Mouse (Mus musculus) lung, embryonic 15.5 days (tissue): ENCODE data around the gene Olfr10. TPM values are rescaled to one million over a fixed set of nuclear protein-coding genes. Genes with fewer than 3 reads are reported as not detected.

ENCODE experiments used
- ATAC-seq: fragments of 200-750 bp; cut with Nextera tagmentation; 2 replicates; pipeline ENCODE4 v1.8.0; 2017; ENCODE audit warnings: moderate number of reproducible peaks, borderline replicate concordance; ENCODE audit not compliant: low FRiP score, low TSS enrichment; ENCODE audit errors: extremely low read depth
- H3K27ac ChIP-seq: fragments of 300-500 bp; sonication (generic); 2 replicates; pipeline ENCODE4 v1.5.1; 2015; ENCODE audit warnings: moderate library complexity, mild to moderate bottlenecking, inconsistent platforms
- H3K27me3 ChIP-seq: fragments of 300-500 bp; sonication (generic); 2 replicates; pipeline ENCODE4 v1.6.1; 2015; ENCODE audit warnings: inconsistent platforms
- H3K36me3 ChIP-seq: fragments of 300-500 bp; sonication (generic); 2 replicates; pipeline ENCODE4 v1.6.1; 2015; ENCODE audit warnings: inconsistent platforms
- H3K4me1 ChIP-seq: fragments of 300-500 bp; sonication (generic); 2 replicates; pipeline ENCODE4 v1.6.1; 2015; ENCODE audit warnings: inconsistent platforms
- H3K4me2 ChIP-seq: fragments of 300-500 bp; sonication (generic); 2 replicates; pipeline ENCODE4 v1.6.1; 2015; ENCODE audit warnings: inconsistent platforms, mild to moderate bottlenecking, moderate library complexity
- H3K4me3 ChIP-seq: fragments of 300-500 bp; sonication (generic); 2 replicates; pipeline ENCODE4 v1.5.1; 2015; ENCODE audit warnings: mild to moderate bottlenecking, inconsistent platforms
- H3K9ac ChIP-seq: fragments of 300-500 bp; sonication (generic); 2 replicates; pipeline ENCODE4 v1.6.1; 2015; ENCODE audit warnings: inconsistent platforms
- H3K9me3 ChIP-seq: fragments of 300-500 bp; sonication (generic); 2 replicates; pipeline ENCODE4 v1.6.1; 2016; ENCODE audit warnings: inconsistent platforms
- WGBS: fragments of 180-500 bp; shearing (Covaris S2); methylation state at CpG from one replicate; pipeline ENCODE4 v1.1.7; 2015; 5-methylcytosine and 5-hydroxymethylcytosine counted together
- polyA plus RNA-seq: library from polyadenylated mRNA; unstranded; fragments of >200 nt; fragmentation: Nextera tagmentation; extraction: Ambion mirVana; gene quantifications from 2 replicates; pipeline ENCODE4 v1.2.1, GENCODE M21; 2015

The Olfr10 gene
- polyA plus RNA-seq, 1 experiment from 2014 or later = not detected

GRCm38 (mm10) chr11:49329686-49330085 is 25.1 kb downstream of the Olfr10 start:
- H3K9ac ChIP-seq = no peak overlapping the region
- no peaks in the 10 kb centered on the region for H3K36me3 ChIP-seq
- H3K4me1 ChIP-seq = no peaks in the 10 kb centered on the region
- no peak for ATAC-seq
- no peak overlapping the region for H3K4me3 ChIP-seq
- no peak overlapping the region for H3K27ac ChIP-seq
- no peaks in the 10 kb centered on the region for H3K9me3 ChIP-seq
- H3K27me3 ChIP-seq = no peaks in the 10 kb centered on the region
- WGBS = 57% methylated on average over 1 of the region's 1 CpGs
- H3K4me2 ChIP-seq = no peak overlapping the region

- ATAC-seq = no peak
- Histone ChIP-seq H3K27ac (no peak within 1 kb of the TSS), H3K4me1 (no peaks in the 10 kb centered on the region), H3K9ac (no peak within 1 kb of the TSS), H3K4me2 (no peak within 1 kb of the TSS), H3K36me3 (no peaks in the 10 kb centered on the region), H3K4me3 (no peak within 1 kb of the TSS), H3K27me3 (no peaks in the 10 kb centered on the region), H3K9me3 (no peaks in the 10 kb centered on the region)
- WGBS = 68% methylated on average over 1 of the region's 1 CpGs
These were observed 30.3 kb downstream of the Olfr10 start, which contains the start of gene Olfr1390 for GRCm38 (mm10) chr11:49334888-49335287. Gene Olfr1390 (plus strand): TSS chr11:49335188.

GRCm38 (mm10) chr11:49337150-49337832 is 32.8 kb downstream of the Olfr10 start:
- 59% methylated on average over 4 of the region's 4 CpGs for WGBS
- Histone ChIP-seq H3K4me1 (no peaks in the 10 kb centered on the region), H3K27ac (no peak overlapping the region), H3K4me3 (no peak overlapping the region), H3K4me2 (no peak overlapping the region), H3K36me3 (no peaks in the 10 kb centered on the region), H3K9me3 (no peaks in the 10 kb centered on the region), H3K27me3 (no peaks in the 10 kb centered on the region), H3K9ac (no peak overlapping the region)
- no peak for ATAC-seq

Other genes starting within 250 kb of the Olfr10 start
- 0.72 and 1.3 TPM in 2 replicates for gene Tgtp2, start 240.5 kb upstream of the Olfr10 start, polyA plus RNA-seq
- 2.6 and 3.1 TPM in 2 replicates for gene Ifi47, start 228.2 kb upstream of the Olfr10 start, polyA plus RNA-seq
- gene Olfr1396, start 189.9 kb upstream of the Olfr10 start, polyA plus RNA-seq = not detected in 2 replicates
- not detected in 2 replicates for gene Olfr1395, start 162.5 kb upstream of the Olfr10 start, polyA plus RNA-seq
- not detected in 2 replicates for gene Olfr1394, start 150.4 kb upstream of the Olfr10 start, polyA plus RNA-seq
- gene Btnl9, start 117.6 kb upstream of the Olfr10 start, polyA plus RNA-seq = 0.48 and 1.1 TPM in 2 replicates
- gene Zfp62, start 101.4 kb upstream of the Olfr10 start, polyA plus RNA-seq = 37.6 and 40.3 TPM in 2 replicates
- 65.0 and 69.6 TPM in 2 replicates for gene Mgat1, start 60.5 kb upstream of the Olfr10 start, polyA plus RNA-seq
- not detected in 2 replicates for gene Olfr1393, start 26.4 kb upstream of the Olfr10 start, polyA plus RNA-seq
- gene Olfr1392, start 19.5 kb upstream of the Olfr10 start, polyA plus RNA-seq = not detected in 2 replicates
- gene Olfr1391, start 18.0 kb downstream of the Olfr10 start, polyA plus RNA-seq = not detected in 2 replicates
- gene Olfr1390, start 30.4 kb downstream of the Olfr10 start, polyA plus RNA-seq = not detected in 2 replicates
- gene Olfr1389, start 118.3 kb downstream of the Olfr10 start, polyA plus RNA-seq = not detected in 2 replicates
- 0.06 and 0.10 TPM in 2 replicates for gene Olfr1388, start 131.9 kb downstream of the Olfr10 start, polyA plus RNA-seq
- gene Olfr1387, start 150.6 kb downstream of the Olfr10 start, polyA plus RNA-seq = not detected in 2 replicates
- gene Olfr1386, start 160.3 kb downstream of the Olfr10 start, polyA plus RNA-seq = not detected in 2 replicates
- gene Olfr1385, start 184.3 kb downstream of the Olfr10 start, polyA plus RNA-seq = not detected in 2 replicates
- not detected in 2 replicates for gene Olfr1384, start 202.0 kb downstream of the Olfr10 start, polyA plus RNA-seq
- gene Olfr1383, start 214.9 kb downstream of the Olfr10 start, polyA plus RNA-seq = not detected in 2 replicates
- not detected in 2 replicates for gene Olfr1382, start 223.5 kb downstream of the Olfr10 start, polyA plus RNA-seq
- gene Olfr1381, start 238.7 kb downstream of the Olfr10 start, polyA plus RNA-seq = not detected in 2 replicates